Mouse (Mus musculus): ENCODE measurements around the gene Efnb2.
A peak's percentile ranks its signal among the peaks of the same experiment; 100 is the strongest.

Gene Efnb2

GRCm38 (mm10) chr8:8613844-8614243, 47.2 kb downstream of the Efnb2 start:
- no peak for DNase-seq (ENCODE audit: inconsistent ontology term)

- DNase-seq (ENCODE audit: inconsistent ontology term), result no peak
Measured at GRCm38 (mm10) chr8:8611928-8612327, 49.1 kb downstream of the Efnb2 start.

- DNase-seq (ENCODE audit: inconsistent ontology term), result no peak
Measured at GRCm38 (mm10) chr8:8609791-8610190, 51.3 kb downstream of the Efnb2 start.

GRCm38 (mm10) chr8:8609141-8609540, 51.9 kb downstream of the Efnb2 start:
- DNase-seq (ENCODE audit: inconsistent ontology term), result no peak

- peak; percentile 81 for DNase-seq (ENCODE audit: inconsistent ontology term)
Measured at GRCm38 (mm10) chr8:8605621-8606020, 55.4 kb downstream of the Efnb2 start.

- no peak for DNase-seq (ENCODE audit: inconsistent ontology term)
Measured at GRCm38 (mm10) chr8:8603875-8604274, 57.2 kb downstream of the Efnb2 start.

- peak; percentile 52 for DNase-seq (ENCODE audit: inconsistent ontology term)
Measured at GRCm38 (mm10) chr8:8602616-8603461, 58.2 kb downstream of the Efnb2 start.

- no peak for DNase-seq (ENCODE audit: inconsistent ontology term)
Measured at GRCm38 (mm10) chr8:8599931-8600330, 61.1 kb downstream of the Efnb2 start.

GRCm38 (mm10) chr8:8597434-8597833, 63.6 kb downstream of the Efnb2 start:
- no peak for DNase-seq (ENCODE audit: inconsistent ontology term)

GRCm38 (mm10) chr8:8595831-8596611, 65.0 kb downstream of the Efnb2 start:
- no peak for DNase-seq (ENCODE audit: inconsistent ontology term)

GRCm38 (mm10) chr8:8593812-8594211, 67.2 kb downstream of the Efnb2 start:
- DNase-seq (ENCODE audit: inconsistent ontology term), result no peak

- no peak for DNase-seq (ENCODE audit: inconsistent ontology term)
Measured at GRCm38 (mm10) chr8:8593371-8593770, 67.7 kb downstream of the Efnb2 start.

GRCm38 (mm10) chr8:8592331-8592730, 68.7 kb downstream of the Efnb2 start:
- no peak for DNase-seq (ENCODE audit: inconsistent ontology term)

- no peak for DNase-seq (ENCODE audit: inconsistent ontology term)
Measured at GRCm38 (mm10) chr8:8583981-8584377, 77.1 kb downstream of the Efnb2 start.

GRCm38 (mm10) chr8:8583290-8583980, 77.6 kb downstream of the Efnb2 start:
- DNase-seq (ENCODE audit: inconsistent ontology term), result no peak

- peak; percentile 42 for DNase-seq (ENCODE audit: inconsistent ontology term)
Measured at GRCm38 (mm10) chr8:8577770-8578303, 83.2 kb downstream of the Efnb2 start.

- no peak for DNase-seq (ENCODE audit: inconsistent ontology term)
Measured at GRCm38 (mm10) chr8:8576833-8577232, 84.2 kb downstream of the Efnb2 start.

- DNase-seq (ENCODE audit: inconsistent ontology term), result no peak
Measured at GRCm38 (mm10) chr8:8576286-8576685, 84.8 kb downstream of the Efnb2 start.

GRCm38 (mm10) chr8:8574521-8575499, 86.2 kb downstream of the Efnb2 start:
- DNase-seq (ENCODE audit: inconsistent ontology term), result no peak

GRCm38 (mm10) chr8:8572272-8572671, 88.8 kb downstream of the Efnb2 start:
- DNase-seq (ENCODE audit: inconsistent ontology term), result no peak

Measured in Muller cell, postnatal 12 days (primary cell).